Mouse (Mus musculus): ENCODE results near the gene Tfcp2l1. TPM values are rescaled to one million over a fixed set of nuclear protein-coding genes. Genes with fewer than 3 reads are reported as not detected.

Tfcp2l1 gene
- total RNA-seq, 2 experiments from 2014 or later, result 0.59 to 0.77 TPM

Other genes starting within 250 kb of the Tfcp2l1 start
- gene Clasp1, start 238.9 kb upstream of the Tfcp2l1 start, total RNA-seq (2021), result 10 to 100 TPM; 78.7 to 90.1 TPM